In genomic region chr16:18811468-18812384, GRCm38 (mm10) we compare ENCODE assay signal across 1 mouse cellular context.
TF ChIP-seq lines count a peak whose summit lies in the region.

Gene Ufd1, plus strand, starts transcription at chr16:18811779.
Gene Cdc45, minus strand, starts transcription at chr16:18811987.

TF ChIP-seq in MEL, 35 proteins besides CTCF, POLR2A, EP300 and RAD21 (continued from another document):
- TF ChIP-seq POLR2AphosphoS5 (IDR thresholded peaks at IDR 0.05; ENCODE audit: borderline replicate concordance, low read depth, low read length) (0 out of 2 replicates have a peak, but pooled peaks have one; percentile 87), ZKSCAN1 (IDR thresholded peaks at IDR 0.05; ENCODE audit: low read depth, low read length) (no peak), CHD1 (IDR thresholded peaks at IDR 0.05; ENCODE audit: low read depth, low read length) (no peak), MYB (IDR thresholded peaks at IDR 0.05; ENCODE audit: low read depth, low read length) (peak; percentile 50; the same call in 1 of the 2 replicates), ETS1 (IDR thresholded peaks at IDR 0.05; ENCODE audit: low read depth, low read length) (peak; percentile 39; the same call in 1 of the 2 replicates), MAX (IDR thresholded peaks at IDR 0.05; ENCODE audit: low read length) (peak; percentile 21)
